Comparison of ENCODE assay signal across 8 mouse cellular contexts in genomic region chr7:141463824-141464602, GRCm38 (mm10). TPM values are rescaled to one million over a fixed set of nuclear protein-coding genes. Genes with fewer than 3 reads are reported as not detected.
DNase-seq lines count a peak whose midpoint lies in the region; ATAC-seq lines count a peak whose summit lies in the region.

No protein-coding gene starts in this region.

- intact Hi-C loops in heart, postnatal 10 days (cut with DNase I): no loop called here

- H3K4me1 ChIP-seq in brown adipose tissue, adult 24 weeks (ENCODE audit: control insufficient read depth, insufficient read depth, insufficient read length, low read length): peaks cover 12% of the 10 kb centered on the region; the same call in 1 of the 2 replicates
- peaks cover 36% of the 10 kb centered on the region for H3K4me1 ChIP-seq in limb, embryonic 11.5 days (ENCODE audit: control insufficient read depth, insufficient read depth, low read length)
- peaks cover 21% of the 10 kb centered on the region for H3K4me1 ChIP-seq in midbrain, embryonic 14.5 days (ENCODE audit: control insufficient read depth, insufficient read depth, low read length)

- no peak overlapping the region for H3K9ac ChIP-seq in limb, embryonic 11.5 days (ENCODE audit: low read length)
- no peak overlapping the region for H3K9ac ChIP-seq in midbrain, embryonic 14.5 days (replicated peaks; ENCODE audit: low read length)

- peak overlapping the region; percentile 76 for H3K27ac ChIP-seq in brown adipose tissue, adult 24 weeks (replicated peaks; ENCODE audit: low read depth, low read length)
- no peak overlapping the region for H3K27ac ChIP-seq in limb, embryonic 11.5 days (replicated peaks; ENCODE audit: low read depth, low read length)
- H3K27ac ChIP-seq in midbrain, embryonic 14.5 days (replicated peaks; ENCODE audit: low read depth, low read length): no peak overlapping the region

- no peaks in the 10 kb centered on the region for H3K9me3 ChIP-seq in limb, embryonic 11.5 days (ENCODE audit: control insufficient read depth, low read length)
- H3K9me3 ChIP-seq in midbrain, embryonic 14.5 days (ENCODE audit: control insufficient read depth, low read length): no peaks in the 10 kb centered on the region

- H3K4me3 ChIP-seq in brown adipose tissue, adult 24 weeks (ENCODE audit: insufficient read depth, low read depth, low read length): peak overlapping the region; percentile 66
- peak overlapping the region; percentile 10 for H3K4me3 ChIP-seq in limb, embryonic 11.5 days (ENCODE audit: low read depth, low read length)
- H3K4me3 ChIP-seq in midbrain, embryonic 14.5 days (replicated peaks; ENCODE audit: low read depth, low read length): 0 out of 2 replicates have a peak overlapping the region, but pooled peaks have one; percentile 12

- peak; percentile 47 for DNase-seq in 416B (ENCODE audit: low read depth)
- DNase-seq in heart, postnatal 10 days: peak; percentile 76 to 77
- DNase-seq in limb, embryonic 11.5 days (ENCODE audit: low spot score): no peak
- DNase-seq in midbrain, embryonic 14.5 days: no peak
- DNase-seq in thymus, postnatal 36 days: no peak
- DNase-seq in spleen, postnatal 36 days (ENCODE audit: low spot score in 2 of 2): no peak
- DNase-seq in cerebellum, adult 8-10 months: no peak

- peak overlapping the region; percentile 47 for H3K4me2 ChIP-seq in limb, embryonic 11.5 days (ENCODE audit: low read depth, severe bottlenecking)
- peak overlapping the region; percentile 29; the same call in 1 of the 2 replicates for H3K4me2 ChIP-seq in midbrain, embryonic 14.5 days (ENCODE audit: low read length)

- 24% methylated on average over 12 of the region's 12 CpGs for WGBS in limb, embryonic 11.5 days
- WGBS in midbrain, embryonic 14.5 days: 17% methylated on average over 12 of the region's 12 CpGs

- no peak for ATAC-seq in limb, embryonic 11.5 days (ENCODE audit: insufficient number of reproducible peaks, low FRiP score, low TSS enrichment, low read depth)
- no peak for ATAC-seq in midbrain, embryonic 14.5 days (ENCODE audit: low FRiP score, low TSS enrichment)

- no peaks in the 10 kb centered on the region for H3K36me3 ChIP-seq in limb, embryonic 11.5 days (ENCODE audit: control insufficient read depth, insufficient read depth, low read length)
- H3K36me3 ChIP-seq in midbrain, embryonic 14.5 days (ENCODE audit: control insufficient read depth, insufficient read depth, low read length): peaks cover 8% of the 10 kb centered on the region

- H3K27me3 ChIP-seq in limb, embryonic 11.5 days (ENCODE audit: control insufficient read depth, insufficient read depth, low read length): peaks cover 48% of the 10 kb centered on the region
- H3K27me3 ChIP-seq in midbrain, embryonic 14.5 days (ENCODE audit: control insufficient read depth, insufficient read depth, low read length): peaks cover 73% of the 10 kb centered on the region

RNA-seq across cellular contexts. Expression of gene Cracr2b, which starts 3.1 kb away (rescaled TPM):
- 9.8 and 11.8 TPM in 2 replicates for polyA plus RNA-seq in brown adipose tissue, adult 24 weeks (2012; ENCODE audit: insufficient read depth, insufficient read length, missing spikeins)
- total RNA-seq in heart, postnatal 10 days (2021): 10 to 100 TPM; 23.2 to 26.1 TPM
- 5.3 and 6.8 TPM in 2 replicates for polyA plus RNA-seq in limb, embryonic 11.5 days (2014; fragmentation: Nextera tagmentation; extraction: Ambion mirVana)
- polyA plus RNA-seq in midbrain, embryonic 14.5 days (2014; fragmentation: Nextera tagmentation; extraction: Ambion mirVana): 3.8 and 4.6 TPM in 2 replicates

RNA-seq across cellular contexts. Expression of gene Cd151, which starts 3.2 kb away (rescaled TPM):
- 223 and 257 TPM in 2 replicates for polyA plus RNA-seq in brown adipose tissue, adult 24 weeks (2012; ENCODE audit: insufficient read depth, insufficient read length, missing spikeins)
- total RNA-seq in heart, postnatal 10 days (2021): 100 to 1,000 TPM; 297 to 312 TPM
- 27.2 and 35.7 TPM in 2 replicates for polyA plus RNA-seq in limb, embryonic 11.5 days (2014; fragmentation: Nextera tagmentation; extraction: Ambion mirVana)
- polyA plus RNA-seq in midbrain, embryonic 14.5 days (2014; fragmentation: Nextera tagmentation; extraction: Ambion mirVana): 43.8 and 44.1 TPM in 2 replicates

RNA-seq across cellular contexts. Expression of gene Pnpla2, which starts 9.0 kb away (rescaled TPM):
- polyA plus RNA-seq in brown adipose tissue, adult 24 weeks (2012; ENCODE audit: insufficient read depth, insufficient read length, missing spikeins): 2,152 and 2,404 TPM in 2 replicates
- 100 to 1,000 TPM; 244 to 353 TPM for total RNA-seq in heart, postnatal 10 days (2021)
- polyA plus RNA-seq in limb, embryonic 11.5 days (2014; fragmentation: Nextera tagmentation; extraction: Ambion mirVana): 11.3 and 12.5 TPM in 2 replicates
- polyA plus RNA-seq in midbrain, embryonic 14.5 days (2014; fragmentation: Nextera tagmentation; extraction: Ambion mirVana): 15.8 and 15.9 TPM in 2 replicates

RNA-seq across cellular contexts. Expression of gene Polr2l, which starts 10.9 kb away (rescaled TPM):
- 28.8 and 36.4 TPM in 2 replicates for polyA plus RNA-seq in brown adipose tissue, adult 24 weeks (2012; ENCODE audit: insufficient read depth, insufficient read length, missing spikeins)
- total RNA-seq in heart, postnatal 10 days (2021): 10 to 100 TPM; 59.8 to 65.5 TPM
- 70.9 and 73.3 TPM in 2 replicates for polyA plus RNA-seq in limb, embryonic 11.5 days (2014; fragmentation: Nextera tagmentation; extraction: Ambion mirVana)
- polyA plus RNA-seq in midbrain, embryonic 14.5 days (2014; fragmentation: Nextera tagmentation; extraction: Ambion mirVana): 75.1 and 93.3 TPM in 2 replicates

RNA-seq across cellular contexts. Expression of gene Tspan4, which starts 11.0 kb away (rescaled TPM):
- polyA plus RNA-seq in brown adipose tissue, adult 24 weeks (2012; ENCODE audit: insufficient read depth, insufficient read length, missing spikeins): 39.6 and 74.6 TPM in 2 replicates
- 10 to 100 TPM; 37.3 to 38.9 TPM for total RNA-seq in heart, postnatal 10 days (2021)
- polyA plus RNA-seq in limb, embryonic 11.5 days (2014; fragmentation: Nextera tagmentation; extraction: Ambion mirVana): 21.2 and 22.3 TPM in 2 replicates
- 35.2 and 36.4 TPM in 2 replicates for polyA plus RNA-seq in midbrain, embryonic 14.5 days (2014; fragmentation: Nextera tagmentation; extraction: Ambion mirVana)

Comparison
In these comparisons a context has a peak if more than half of its experiments do, and no peak if none do; other contexts are left out.
1. DNase-seq: peak in 416B (single experiment) and heart, postnatal 10 days (2 of 2); none in limb, embryonic 11.5 days (single experiment), midbrain, embryonic 14.5 days (single experiment), thymus, postnatal 36 days (0 of 2), spleen, postnatal 36 days (0 of 2) and cerebellum, adult 8-10 months (single experiment).
2. H3K4me3 ChIP-seq: peak in every context shown above with its lines; median percentile 66 in brown adipose tissue, adult 24 weeks; 12 in midbrain, embryonic 14.5 days; 10 in limb, embryonic 11.5 days.
3. RNA of gene Pnpla2, which starts 9.0 kb away (polyA plus RNA-seq): 2,152 to 2,404 TPM in brown adipose tissue, adult 24 weeks; 15.8 to 15.9 TPM in midbrain, embryonic 14.5 days and 11.3 to 12.5 TPM in limb, embryonic 11.5 days; every median in the first group is over 100 times any median in the second.